Mouse (Mus musculus): ENCODE results near the gene Atoh8. TPM values are rescaled to one million over a fixed set of nuclear protein-coding genes. Genes with fewer than 3 reads are reported as not detected.

Atoh8 gene
- total RNA-seq (2021): 5.7 and 5.9 TPM in 2 replicates
- long read RNA-seq, experiment 1, transcript Atoh8-201 (3 exons, 2,355 nt): major isoform, 7 of 7 reads
- long read RNA-seq, experiment 1, partial matches to known transcripts: 0 of 7 reads
- long read RNA-seq, experiment 1, other reads (novel, unspliced or antisense): 0 of 7 reads
- long read RNA-seq, experiment 2, transcript Atoh8-201 (3 exons, 2,355 nt): major isoform, 5 of 6 reads
- long read RNA-seq, experiment 2, partial matches to known transcripts: 0 of 6 reads
- long read RNA-seq, experiment 2, other reads (novel, unspliced or antisense): 1 of 6 reads

DNA sequence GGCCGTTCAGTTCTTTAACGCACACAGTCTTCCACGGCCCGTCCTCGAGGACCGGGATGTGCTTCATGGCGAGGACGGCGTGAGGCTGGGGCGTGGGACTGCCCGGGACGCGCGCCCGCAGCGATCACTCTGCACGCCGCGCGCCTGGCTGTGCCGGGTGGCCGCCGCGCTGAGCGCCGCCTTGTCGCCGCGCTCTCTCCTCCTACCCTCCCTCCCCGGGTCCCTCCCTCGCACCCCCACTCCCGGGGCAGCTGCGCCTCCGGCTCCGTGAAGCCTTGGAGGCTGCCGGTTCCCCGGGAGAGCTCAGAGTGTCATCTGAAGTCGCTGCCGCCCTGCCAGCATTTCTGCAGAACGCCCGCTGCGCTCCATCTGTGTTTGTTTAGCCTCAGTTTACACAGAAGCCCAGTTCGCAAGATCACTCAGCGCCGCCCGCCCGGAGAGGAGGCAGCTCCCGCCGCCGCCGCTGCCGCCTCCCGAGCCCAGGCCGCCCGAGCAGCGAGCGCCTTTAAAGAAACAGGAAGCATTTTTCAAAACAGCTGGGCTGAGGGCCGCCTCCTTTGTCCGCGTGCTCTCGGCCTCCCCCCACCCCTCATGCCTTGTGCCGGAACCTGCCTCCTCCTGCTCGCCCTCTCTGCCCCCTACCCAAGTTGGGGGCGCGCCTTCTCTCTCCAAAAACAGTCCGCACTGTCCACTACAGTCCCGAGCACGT lies at the start of gene Atoh8:
Atoh8 (minus strand) TSS at position 480 of the 709 bp plus-strand sequence.
- DNase-seq: peak; percentile 74

DNA sequence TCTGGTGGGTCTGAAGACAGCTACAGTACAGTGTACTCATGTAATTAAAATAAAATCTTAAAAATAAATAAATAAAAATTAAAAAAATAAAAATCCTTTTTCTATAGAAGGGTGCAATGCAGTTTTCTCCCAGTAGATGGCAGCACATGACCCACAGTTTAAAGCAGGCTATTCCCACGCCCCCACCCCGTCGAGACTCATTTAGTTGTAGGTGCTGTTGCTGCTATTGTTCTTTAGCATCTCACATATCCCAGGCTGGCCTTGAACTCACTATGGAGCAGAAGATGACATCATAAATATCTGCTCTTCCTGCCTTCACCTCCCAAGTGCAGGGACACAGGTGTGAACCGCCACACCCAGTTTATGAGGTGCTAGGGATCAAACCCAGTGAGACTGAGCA lies 48.5 kb upstream of the Atoh8 start:
- DNase-seq: peak; percentile 61

DNA sequence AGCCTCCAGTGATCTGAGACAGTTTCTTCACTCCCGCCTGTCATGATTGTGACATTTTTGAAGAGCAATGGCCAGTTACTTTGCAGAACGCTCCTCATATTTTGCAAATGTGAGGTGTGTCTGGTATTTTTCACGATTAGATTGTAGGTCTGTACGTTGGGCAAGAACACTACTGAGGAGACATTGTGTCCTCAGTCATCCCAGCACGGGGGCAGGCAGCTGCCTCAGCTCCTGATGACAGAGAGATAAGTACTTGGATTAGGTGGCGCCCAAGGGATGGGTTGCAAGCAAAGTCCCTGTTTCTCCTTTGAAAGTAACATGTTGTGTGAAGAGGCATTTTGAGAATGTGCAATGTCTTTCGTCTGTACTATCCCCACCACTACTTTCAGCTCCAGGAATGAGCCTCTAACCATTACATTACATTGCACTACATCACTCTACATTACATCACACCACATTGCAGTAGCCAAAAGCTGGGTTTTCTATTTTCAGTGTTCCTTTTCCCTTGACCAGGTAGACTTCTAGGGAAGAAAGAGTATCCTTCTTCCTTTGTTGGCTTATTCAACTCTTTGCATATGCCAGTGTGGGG lies 45.1 kb upstream of the Atoh8 start:
- DNase-seq: no peak

DNA sequence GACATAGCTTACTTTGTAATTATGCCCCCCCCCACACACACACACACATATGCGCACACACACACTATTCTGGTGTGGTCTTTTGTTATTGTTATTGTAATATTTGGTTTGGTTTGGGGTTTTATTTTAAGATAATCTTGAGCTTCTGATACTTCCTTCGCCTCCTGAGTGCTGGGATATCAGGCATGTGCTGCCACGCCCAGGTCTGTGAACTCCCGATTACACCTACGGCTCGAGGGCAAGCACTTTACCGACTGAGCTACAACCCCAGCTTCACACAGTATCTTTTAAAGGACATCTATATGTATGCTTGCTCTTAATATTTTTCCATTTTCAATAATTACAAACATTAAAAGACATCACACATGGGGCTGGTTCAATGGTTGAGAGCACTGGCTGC lies 44.1 kb upstream of the Atoh8 start:
- no peak for DNase-seq

DNA sequence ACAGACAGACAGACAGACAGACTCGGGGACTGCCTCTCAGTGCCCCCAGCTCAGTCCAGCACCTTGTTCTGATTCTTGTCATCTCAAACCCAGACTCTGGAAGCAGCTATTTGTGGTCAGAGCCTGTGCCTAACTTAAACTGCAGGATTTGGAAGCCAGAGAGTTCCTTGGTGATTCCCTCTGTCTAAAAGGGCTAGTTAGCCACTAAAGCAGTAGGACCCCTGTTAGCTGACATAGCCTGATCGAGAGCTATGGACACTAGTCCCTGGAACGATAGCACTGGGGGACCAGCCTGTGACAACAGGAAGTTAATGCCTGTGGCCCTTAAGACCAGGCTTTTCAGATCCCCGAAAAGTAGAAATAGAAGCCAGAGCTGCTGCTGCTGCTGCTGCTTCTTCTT lies 43.5 kb upstream of the Atoh8 start:
- no peak for DNase-seq

DNA sequence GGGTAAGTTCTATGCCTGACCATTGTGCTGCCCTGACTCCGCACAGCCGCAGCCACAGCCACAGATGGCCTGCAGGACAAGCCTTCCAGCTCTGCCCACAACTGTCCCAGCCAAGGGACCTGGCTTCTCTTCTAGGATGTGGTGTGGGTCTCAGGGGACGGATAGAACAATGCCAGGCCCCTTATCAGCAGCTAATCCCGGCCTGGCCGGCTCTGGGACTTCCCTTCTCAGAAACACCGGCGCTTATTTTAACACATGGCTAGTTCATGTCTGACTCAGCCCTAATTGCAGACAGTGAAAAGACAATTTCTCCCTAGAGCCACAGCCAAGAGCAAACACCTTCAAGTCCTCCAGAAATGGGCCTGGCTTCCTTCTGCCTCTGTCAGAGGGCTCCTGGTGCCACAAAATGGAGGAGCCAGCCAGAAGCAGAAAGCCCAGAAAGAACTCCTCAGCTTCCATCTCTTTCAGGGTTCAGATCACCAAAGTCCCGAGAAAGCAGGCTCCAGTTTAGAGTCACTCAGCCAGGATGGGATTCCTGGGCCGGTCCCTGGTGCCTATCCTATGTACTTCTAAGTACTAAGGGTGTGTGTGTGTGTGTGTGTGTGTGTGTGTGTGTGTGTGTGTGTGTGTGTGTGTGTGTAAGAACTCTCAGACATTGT lies 42.3 kb upstream of the Atoh8 start:
- DNase-seq: peak; percentile 54

DNA sequence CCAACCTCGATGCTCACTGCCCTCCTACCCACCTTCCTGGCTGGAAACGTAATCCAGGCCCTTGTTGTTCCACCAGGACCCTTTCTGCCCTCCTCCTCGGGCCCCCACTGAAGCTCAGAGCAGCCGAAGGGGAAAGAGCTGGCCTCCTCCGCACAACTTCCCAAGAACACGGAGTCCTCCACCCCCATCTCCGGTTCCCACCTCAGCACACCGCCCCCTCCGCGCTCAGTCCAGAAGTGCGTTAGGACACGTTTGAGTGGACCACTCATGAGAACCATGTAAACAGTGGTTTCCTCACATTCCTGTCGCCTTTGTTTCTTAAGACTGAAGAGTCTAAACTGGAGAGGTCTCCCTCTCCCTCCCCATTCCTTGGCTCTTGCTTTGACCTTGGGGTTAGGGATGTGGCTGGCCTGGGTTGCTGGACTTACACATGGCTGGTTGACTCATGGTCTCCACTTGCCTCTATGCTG lies 41.6 kb upstream of the Atoh8 start:
- DNase-seq: no peak

DNA sequence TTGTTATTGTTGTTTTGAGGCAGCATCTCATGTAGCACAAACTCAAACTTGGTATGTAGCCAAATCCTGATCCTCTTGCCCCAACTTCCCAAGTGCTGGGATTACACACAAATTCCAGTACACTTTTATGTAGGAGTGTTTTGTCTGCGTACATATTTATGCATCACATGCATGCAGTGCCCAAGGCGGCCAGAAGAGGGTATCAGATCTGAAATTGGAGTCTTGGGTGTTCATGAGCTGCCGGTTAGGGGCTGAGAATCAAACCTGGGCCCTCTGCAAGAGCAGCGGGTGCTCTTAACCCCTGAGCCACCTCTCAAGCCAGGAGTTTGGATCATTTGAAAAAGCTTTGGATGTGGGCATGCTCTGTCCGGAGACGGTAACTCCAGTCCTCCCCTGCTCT lies 40.8 kb upstream of the Atoh8 start:
- DNase-seq: no peak

DNA sequence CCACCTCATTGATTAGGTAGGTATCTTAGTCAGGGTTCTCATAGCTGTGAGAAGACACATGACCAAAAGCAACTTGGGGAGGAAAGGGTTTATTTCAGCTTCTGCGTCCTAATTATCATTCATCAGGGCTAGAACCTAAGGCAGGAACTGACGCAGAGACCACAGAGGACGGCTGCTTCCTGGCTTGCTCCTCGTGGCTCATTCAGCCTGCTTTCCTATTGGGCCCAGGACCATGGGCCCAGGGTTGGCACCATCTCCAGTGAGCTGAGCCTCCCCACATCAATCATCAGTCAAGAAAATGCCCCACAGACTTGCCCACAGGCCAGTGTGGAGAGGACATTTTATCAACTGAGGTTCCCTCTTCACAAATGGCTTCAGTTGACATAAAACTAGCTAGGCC lies 40.1 kb upstream of the Atoh8 start:
- DNase-seq: no peak

DNA sequence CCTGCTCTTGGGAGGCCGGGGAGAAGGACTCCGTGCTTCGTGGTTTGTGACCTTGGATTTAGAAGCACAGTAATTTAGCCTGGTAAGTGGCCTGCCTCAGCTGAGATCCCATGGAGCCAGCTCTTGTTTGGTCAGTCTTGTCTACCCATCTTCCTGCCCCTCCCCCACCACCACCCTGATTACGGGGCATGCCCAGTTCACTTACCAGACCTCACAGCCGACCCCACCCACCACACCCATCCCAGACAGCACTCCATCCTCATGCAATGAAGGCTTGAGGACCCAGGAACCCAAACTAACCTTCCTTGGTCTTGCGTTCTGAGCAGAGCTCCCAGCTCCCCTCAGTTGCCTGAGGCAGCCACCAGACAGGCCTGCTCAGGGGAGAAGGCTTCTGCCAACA lies 37.8 kb upstream of the Atoh8 start:
- DNase-seq: no peak

DNA sequence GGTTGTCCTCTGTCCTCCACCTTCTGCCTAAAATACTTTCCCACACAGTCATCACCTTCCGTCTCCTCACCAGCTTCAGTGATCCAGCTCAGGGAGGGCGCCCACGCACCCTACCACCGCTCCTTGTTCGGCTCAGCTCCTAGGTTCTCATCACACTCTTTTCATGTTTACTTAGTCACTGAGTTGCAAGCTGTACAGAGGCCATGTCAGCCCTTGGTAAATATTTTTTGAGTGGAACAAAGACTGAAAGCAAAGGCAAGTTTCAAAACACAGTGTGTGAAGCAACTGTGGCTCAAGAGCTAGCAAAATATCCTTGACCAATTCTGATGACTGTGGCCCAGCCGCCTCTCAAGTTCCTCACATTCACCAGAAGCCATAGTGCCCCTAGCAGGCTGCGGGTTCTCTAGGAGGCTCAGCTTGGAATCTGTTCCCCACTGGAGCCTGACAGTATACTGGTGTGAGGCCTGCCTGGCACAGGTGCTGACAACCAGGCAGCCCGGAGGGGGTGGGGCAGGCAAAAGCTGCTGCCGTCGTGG lies 36.9 kb upstream of the Atoh8 start:
- DNase-seq: peak; percentile 17

DNA sequence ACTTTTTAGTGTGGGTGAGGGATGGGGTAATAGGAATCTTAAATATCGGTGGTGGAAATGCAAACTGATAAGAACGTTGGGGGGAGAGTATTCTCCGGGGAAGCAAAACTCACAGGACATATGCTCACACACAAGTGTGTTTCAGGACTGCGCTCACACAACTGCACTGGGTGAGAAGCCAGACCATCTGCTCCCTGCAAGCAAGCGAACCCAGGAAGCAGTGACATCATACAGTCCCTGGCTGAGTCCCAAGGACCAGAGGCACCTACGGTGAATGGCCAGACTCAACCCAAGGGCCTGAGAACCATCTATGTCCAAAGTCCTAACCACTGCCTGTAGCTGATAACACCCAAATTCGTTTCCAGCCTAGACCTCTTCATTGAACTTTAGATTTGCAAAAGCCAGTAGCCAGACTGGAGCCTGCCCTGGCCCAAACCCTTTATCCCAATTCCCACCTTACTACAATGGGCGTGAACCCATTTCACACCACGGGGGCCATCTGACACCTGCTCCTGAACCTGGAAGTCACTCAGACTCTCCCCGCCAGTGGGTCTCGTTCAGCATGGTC lies 35.7 kb upstream of the Atoh8 start:
- DNase-seq: no peak

DNA sequence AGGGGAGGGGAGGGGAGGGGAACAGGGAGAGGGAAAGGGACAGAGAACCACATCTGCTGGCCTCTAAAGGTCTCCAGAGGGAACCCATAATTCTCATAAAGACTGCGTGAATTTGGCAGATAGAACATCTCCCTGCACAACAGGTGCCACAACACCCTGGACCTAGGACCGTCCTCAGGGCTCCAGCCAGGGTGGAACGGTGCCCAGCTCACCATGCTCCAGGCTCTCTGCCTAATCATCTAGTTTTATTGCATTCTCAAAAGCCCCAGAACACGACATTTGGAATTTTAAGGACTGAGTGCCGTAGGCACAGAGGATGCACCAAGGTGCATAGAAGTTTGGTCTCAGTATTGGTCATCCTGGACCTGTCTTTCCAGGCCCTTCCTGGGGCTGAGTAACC lies 34.9 kb upstream of the Atoh8 start:
- DNase-seq: no peak

DNA sequence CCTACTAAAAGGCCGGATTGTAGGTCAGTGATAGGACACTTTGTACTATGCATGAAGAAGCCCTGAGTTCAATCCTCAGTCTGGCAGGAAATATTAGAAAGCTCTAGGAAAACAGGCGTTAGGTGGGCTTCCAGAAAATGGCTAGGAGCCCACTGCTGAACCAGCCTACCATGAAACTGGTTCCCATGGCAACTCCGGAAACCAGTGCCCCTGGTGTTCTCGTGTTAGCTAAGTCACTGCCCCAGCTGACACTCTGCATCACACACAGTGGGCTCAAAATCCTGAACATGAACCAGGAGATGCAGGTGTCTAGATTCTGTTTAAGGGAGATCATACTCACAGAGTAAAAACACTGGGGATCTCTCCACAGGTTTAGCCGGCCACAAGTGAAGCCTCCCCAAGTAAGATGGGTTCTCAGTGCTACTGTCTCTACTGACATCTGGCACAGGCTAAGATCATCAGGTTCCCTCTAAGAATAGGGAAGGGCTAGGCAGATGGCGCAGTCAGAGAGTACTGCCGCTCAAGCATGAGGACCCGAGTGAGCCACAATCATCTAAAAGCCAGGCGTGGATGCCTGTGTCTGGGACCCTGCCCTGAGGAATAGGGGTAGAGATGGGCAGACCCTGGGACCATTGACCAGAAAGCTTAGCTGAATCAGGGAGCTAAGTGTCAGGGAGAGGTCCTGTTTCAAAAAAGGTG lies 32.9 kb upstream of the Atoh8 start:
- no peak for DNase-seq

DNA sequence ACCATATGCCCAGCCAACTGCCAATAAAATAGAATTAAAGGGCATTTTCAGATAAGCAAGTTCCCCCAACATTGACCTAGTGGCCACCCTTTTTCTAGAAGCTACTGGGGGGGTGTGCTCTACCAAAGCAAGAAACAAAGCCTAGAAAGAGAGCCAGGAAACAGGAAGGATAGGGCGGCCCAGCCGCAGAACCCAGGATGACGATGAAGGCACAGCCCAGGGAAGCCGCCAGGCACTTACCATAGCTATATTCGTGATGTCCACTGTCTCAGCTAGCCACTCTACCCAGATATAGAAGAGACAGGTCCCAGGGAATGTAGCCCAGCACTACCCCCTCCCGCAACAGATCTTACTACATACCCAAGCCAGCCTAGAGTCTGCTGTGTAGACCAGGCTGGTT lies 30.3 kb upstream of the Atoh8 start:
- no peak for DNase-seq

DNA sequence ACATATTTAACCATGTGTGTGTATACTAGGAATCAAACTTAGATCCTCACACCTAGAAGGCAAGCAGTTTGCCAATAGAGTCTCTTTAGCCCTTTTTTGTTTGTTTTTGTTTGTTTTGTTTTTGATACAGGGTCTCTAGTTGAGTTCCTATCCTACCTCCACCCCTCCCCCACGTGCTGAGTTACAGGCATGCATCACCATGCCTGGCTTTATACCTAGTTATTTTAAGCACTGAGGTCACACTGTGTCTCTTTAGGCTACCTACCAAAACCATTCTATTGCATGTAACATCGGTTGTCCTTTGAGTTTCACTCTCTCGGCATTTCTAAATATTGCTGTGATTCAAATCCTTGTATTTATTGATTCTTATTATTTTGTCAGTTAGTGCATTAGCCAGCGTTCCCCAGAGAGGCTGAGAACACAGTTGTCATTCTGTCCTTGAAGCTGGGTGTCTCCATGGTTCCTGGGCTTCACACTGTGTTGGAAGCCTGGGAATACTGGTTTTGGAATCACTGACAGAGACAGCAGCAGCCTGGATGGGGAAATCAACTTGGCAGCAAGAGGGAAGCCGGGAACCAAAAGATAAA lies 28.4 kb upstream of the Atoh8 start:
- no peak for DNase-seq

DNA sequence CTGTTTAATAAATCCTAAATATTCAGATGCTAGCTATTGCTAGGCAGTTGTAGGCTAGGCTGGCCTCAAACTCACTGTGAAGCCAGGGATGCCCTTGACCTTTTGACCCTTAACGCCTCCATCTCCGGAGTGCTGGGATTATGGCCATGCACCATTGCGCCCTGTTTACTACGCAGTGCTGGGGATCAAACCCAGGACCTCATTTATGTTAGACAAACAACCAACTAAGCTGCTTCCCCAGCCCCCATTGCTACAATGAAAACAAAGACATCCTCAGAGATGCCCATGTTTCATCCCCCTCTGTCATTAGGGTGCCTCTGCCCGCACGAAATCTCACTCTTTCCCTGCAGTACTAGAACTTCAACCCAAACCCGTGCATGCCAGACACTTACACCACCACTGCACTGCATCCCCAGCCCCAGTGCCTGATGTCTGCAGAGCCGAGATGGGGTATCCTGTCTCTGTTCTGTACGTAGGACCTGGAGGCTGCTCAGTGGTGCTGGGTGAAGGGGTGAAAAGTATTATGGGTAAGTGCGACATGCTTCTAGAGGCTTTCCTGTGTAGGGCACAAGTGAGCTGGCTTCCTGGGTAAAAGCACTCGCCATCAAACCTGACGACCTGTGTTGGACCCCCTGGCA lies 26.4 kb upstream of the Atoh8 start:
- DNase-seq: no peak

DNA sequence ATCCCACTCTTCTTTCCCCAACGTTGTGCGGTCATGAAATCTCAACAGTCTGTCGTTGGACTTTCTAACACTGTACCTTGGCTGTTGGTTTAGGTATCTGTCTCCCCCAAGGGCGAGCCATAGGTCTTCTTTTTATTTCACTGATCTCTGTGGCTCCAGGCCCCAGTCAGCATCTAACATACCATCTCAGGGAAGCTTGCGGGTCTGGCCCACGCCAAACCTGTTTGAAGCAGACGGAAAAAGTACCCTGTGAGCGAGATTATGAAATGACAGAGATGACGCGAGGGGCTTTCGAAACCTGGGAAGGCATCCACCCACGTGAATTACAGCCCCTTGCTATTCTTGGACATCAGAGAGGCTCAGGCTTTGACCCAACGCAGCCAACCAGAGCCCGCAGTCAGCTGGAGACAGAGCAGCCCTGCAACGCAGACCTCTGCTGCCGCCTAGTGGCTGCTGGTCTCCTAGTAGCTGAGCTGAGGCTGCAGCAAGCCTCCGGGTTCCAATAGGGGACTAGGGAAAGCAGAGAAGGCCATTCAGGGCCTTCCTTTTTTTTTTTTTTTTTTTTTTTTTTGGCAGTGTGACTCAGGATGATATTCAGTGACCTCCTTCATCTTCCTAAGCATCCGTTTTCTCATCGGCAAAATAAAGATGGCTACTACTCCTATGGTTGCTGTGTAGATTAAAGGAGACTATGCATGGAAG lies 25.8 kb upstream of the Atoh8 start:
- peak; percentile 95 for DNase-seq

DNA sequence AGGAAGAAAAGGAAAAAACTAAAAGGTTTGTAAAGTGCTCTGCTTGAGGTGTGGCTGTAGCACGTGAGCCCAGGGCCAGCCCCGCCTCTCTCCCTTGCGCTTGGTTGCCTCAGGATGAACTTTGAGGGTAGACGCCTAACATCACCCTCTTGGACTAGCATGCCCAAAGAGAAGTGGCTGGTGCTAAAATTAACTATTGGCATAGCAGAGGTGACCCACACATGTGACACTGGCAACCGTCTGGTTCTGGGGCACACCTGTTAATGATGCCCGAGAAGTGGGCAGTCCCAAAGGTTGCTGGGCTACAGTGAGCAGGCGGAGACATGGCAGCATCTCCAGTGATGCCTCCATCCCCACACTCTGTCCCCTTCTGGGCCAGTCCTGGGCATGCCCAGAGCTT lies 24.1 kb upstream of the Atoh8 start:
- no peak for DNase-seq

DNA sequence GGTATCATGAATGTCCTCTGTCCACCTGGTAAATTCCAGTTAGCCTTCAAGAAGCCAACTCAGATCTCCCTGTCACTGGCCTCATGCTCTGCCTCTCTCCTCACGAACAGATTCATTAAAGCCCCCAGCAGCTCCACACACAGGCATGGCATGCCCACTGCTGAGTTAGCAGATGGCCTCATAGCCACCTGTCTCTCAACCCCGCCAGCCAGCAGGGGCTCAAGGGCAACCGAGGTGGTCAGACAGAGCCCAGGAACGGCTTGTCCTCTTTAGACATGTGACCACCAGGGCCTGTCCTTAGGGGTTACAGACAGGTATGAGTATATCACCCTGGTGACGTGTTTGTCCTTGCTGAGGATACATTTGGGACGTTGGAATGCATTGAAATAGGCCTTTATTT lies 19.9 kb upstream of the Atoh8 start:
- DNase-seq: no peak

All from adrenal gland, postnatal 14 days (tissue).